Mouse (Mus musculus) mature B cell (primary cell): Measurements from ENCODE around the gene Rsad1.

ENCODE experiments used
- in situ Hi-C: fragments of 300-500 bp; cut with MboI; formaldehyde crosslinking; loops from 2 replicates; pipeline ENCODE4 v1.14.3; 2019

Rsad1 gene

DNA sequence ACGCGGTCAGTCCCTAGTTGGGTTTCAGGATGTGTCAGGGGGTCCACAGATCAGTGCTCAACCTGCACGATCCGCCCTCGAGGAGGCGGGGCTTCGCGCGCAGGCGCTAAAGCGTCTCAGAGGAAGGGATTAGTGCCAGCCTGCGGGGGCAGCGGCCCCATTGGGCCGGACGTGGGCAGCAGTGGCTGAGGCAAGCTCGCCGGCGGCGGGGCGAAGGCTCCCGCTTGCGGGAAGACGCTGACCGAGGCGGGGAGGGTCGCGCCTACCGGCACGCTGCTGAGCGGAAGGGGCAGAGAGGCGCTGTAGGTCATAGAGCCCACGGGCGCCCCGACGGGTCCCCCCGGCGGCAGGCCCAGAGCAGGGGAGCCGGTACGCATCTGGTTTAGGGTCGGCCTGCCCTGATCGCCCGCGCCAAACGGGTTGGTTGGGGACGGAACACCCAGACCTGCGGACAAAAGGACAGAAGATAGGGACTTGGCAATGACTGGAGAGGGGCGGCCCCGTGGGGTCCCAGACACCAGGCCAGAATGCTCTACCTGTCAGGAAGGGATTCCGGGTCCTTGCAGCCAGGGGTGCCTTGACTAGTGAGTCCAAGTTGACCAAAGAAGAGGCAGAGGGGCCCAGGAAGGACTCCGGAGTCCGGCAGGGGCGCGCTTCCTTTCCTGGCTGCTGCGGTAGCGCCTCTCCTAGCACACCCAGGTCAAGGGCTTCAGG is 57.9 kb downstream of the Rsad1 start:
- in situ Hi-C loops: no loop called here
